Mouse (Mus musculus): ENCODE measurements at regions not wholly inside any gene's neighbourhood (a gene's known extent, or its start where the extent isn't known, plus 50 kb on each side); places are given as distances from the start of the nearest gene placed in this dataset.
A peak's percentile ranks its signal among the peaks of the same experiment; 100 is the strongest.
"Not testable (repeated sequence)": the region's sequence is repeated elsewhere in the genome, so short reads cannot be mapped to it uniquely, and the experiment has no call there.

- WGBS: 66% methylated on average over 5 of the region's 5 CpGs
- no peak for DNase-seq (ENCODE audit: low spot score)
- Histone ChIP-seq H3K4me1 (ENCODE audit: insufficient read depth, low read depth, low read length) (no peaks in the 10 kb centered on the region), H3K9ac (replicated peaks; ENCODE audit: low read depth) (no peak overlapping the region), H3K36me3 (ENCODE audit: insufficient read depth, low read length) (no peaks in the 10 kb centered on the region), H3K4me3 (ENCODE audit: low read depth, low read length) (no peak overlapping the region), H3K4me2 (replicated peaks; ENCODE audit: low read depth, low read length) (no peak overlapping the region), H3K9me3 (ENCODE audit: low read length) (no peaks in the 10 kb centered on the region), H3K27me3 (replicated peaks; ENCODE audit: insufficient read depth, low read length) (no peaks in the 10 kb centered on the region), H3K27ac (ENCODE audit: low read length) (no peak overlapping the region)
- TF ChIP-seq CTCF (IDR thresholded peaks at IDR 0.05): 0 out of 2 replicates have a peak, but pooled peaks have one; percentile 5
- no peak for TF ChIP-seq EP300 (IDR thresholded peaks at IDR 0.05)
- no peak for ATAC-seq
Observed at GRCm38 (mm10) chr17:35769175-35769960, 52.1 kb upstream of the Ier3 start.

- WGBS: 81% methylated on average over 4 of the region's 4 CpGs
Observed at GRCm38 (mm10) chr17:35769961-35770276, 51.6 kb upstream of the Ier3 start.

DNA sequence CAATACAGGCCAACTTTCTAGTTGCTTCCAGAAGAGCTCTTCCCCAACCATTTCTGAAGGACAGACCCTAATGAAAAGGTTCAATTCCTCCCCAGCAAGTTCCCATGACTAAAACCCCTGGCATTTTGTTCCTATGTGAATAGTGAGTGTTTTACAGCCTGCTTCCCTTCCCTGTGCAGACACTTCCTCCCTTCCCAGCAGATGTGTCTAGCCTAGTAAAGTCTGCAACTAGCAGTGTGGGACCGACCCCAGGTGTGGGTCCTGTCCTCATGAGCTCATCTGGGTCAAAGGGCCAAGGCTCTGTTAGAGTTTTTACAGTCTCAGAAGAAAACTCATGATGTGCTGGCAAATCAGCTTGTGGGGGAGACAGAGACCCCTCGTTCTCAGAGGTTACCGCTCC is 50.9 kb upstream of the Ier3 start:
- Histone ChIP-seq H3K9me3 (ENCODE audit: low read length) (no peaks in the 10 kb centered on the region), H3K9ac (replicated peaks; ENCODE audit: low read depth) (no peak overlapping the region), H3K4me3 (ENCODE audit: low read depth, low read length) (no peak overlapping the region), H3K27me3 (replicated peaks; ENCODE audit: insufficient read depth, low read length) (no peaks in the 10 kb centered on the region), H3K4me2 (replicated peaks; ENCODE audit: low read depth, low read length) (no peak overlapping the region), H3K36me3 (ENCODE audit: insufficient read depth, low read length) (no peaks in the 10 kb centered on the region), H3K27ac (ENCODE audit: low read length) (peak overlapping the region; percentile 78; the same call in 1 of the 2 replicates), H3K4me1 (ENCODE audit: insufficient read depth, low read depth, low read length) (no peaks in the 10 kb centered on the region)
- DNase-seq (ENCODE audit: low spot score): no peak
- no peak for ATAC-seq
- WGBS: 51% methylated on average over 3 of the region's 3 CpGs
- TF ChIP-seq CTCF (IDR thresholded peaks at IDR 0.05) (no peak), EP300 (IDR thresholded peaks at IDR 0.05) (no peak)

More at GRCm38 (mm10) chr17:35769961-35770276, 51.6 kb upstream of the Ier3 start:
- not testable (repeated sequence) for H3K27me3 ChIP-seq (replicated peaks; ENCODE audit: insufficient read depth, low read length); H3K27ac ChIP-seq (ENCODE audit: low read length); H3K9me3 ChIP-seq (ENCODE audit: low read length); H3K4me1 ChIP-seq (ENCODE audit: insufficient read depth, low read depth, low read length); DNase-seq (ENCODE audit: low spot score); H3K4me3 ChIP-seq (ENCODE audit: low read depth, low read length); ATAC-seq; H3K36me3 ChIP-seq (ENCODE audit: insufficient read depth, low read length); H3K9ac ChIP-seq (replicated peaks; ENCODE audit: low read depth); H3K4me2 ChIP-seq (replicated peaks; ENCODE audit: low read depth, low read length)

GRCm38 (mm10) chr17:35771656-35772405 is 49.7 kb upstream of the Ier3 start:
- ATAC-seq: peak; percentile 70
- peak; percentile 75 for DNase-seq (ENCODE audit: low spot score)
- no peaks in the 10 kb centered on the region for H3K4me1 ChIP-seq (ENCODE audit: insufficient read depth, low read depth, low read length)
- no peak overlapping the region for H3K4me2 ChIP-seq (replicated peaks; ENCODE audit: low read depth, low read length)
- TF ChIP-seq CTCF (IDR thresholded peaks at IDR 0.05) (no peak), EP300 (IDR thresholded peaks at IDR 0.05) (no peak)
- H3K4me3 ChIP-seq (ENCODE audit: low read depth, low read length): no peak overlapping the region
- H3K27ac ChIP-seq (ENCODE audit: low read length): peak overlapping the region; percentile 78
- H3K36me3 ChIP-seq (ENCODE audit: insufficient read depth, low read length): no peaks in the 10 kb centered on the region
- no peak overlapping the region for H3K9ac ChIP-seq (replicated peaks; ENCODE audit: low read depth)
- no peaks in the 10 kb centered on the region for H3K27me3 ChIP-seq (replicated peaks; ENCODE audit: insufficient read depth, low read length)
- H3K9me3 ChIP-seq (ENCODE audit: low read length): no peaks in the 10 kb centered on the region
- WGBS: 55% methylated on average over 15 of the region's 15 CpGs
